Mouse (Mus musculus) left cerebral cortex, postnatal 36 days (tissue): ENCODE results near the gene Bmp7. TPM values are rescaled to one million over a fixed set of nuclear protein-coding genes. Genes with fewer than 3 reads are reported as not detected.

Experiments used
- DNase-seq, 2 experiments: peaks; one replicate each; pipeline ENCODE4 v3.0.0; 2021 to 2022; ENCODE audit warnings: low spot score in 2 of 2, mixed read lengths in 1 of 2
- intact Hi-C: fragments of 180-260 bp; cut with DNase I; formaldehyde crosslinking; loops from one replicate; pipeline ENCODE4 v1.15.1; 2025
- total RNA-seq, 2 experiments: library from RNA; stranded (reverse); gene quantifications; 2 replicates each; pipeline ENCODE4 v1.2.3; 2021

Gene Bmp7
- total RNA-seq, 2 experiments from 2014 or later: 9.4 to 12.7 TPM

GRCm38 (mm10) chr2:172862424-172862823 is 77.7 kb downstream of the Bmp7 start:
- no peak for DNase-seq
- intact Hi-C loops: no loop called here

GRCm38 (mm10) chr2:172861590-172861989 is 78.5 kb downstream of the Bmp7 start:
- DNase-seq: peak; percentile 21 to 35
- intact Hi-C loops: no loop called here

GRCm38 (mm10) chr2:172860593-172860992 is 79.5 kb downstream of the Bmp7 start:
- intact Hi-C loops: no loop called here
- no peak for DNase-seq

- intact Hi-C loops: no loop called here
Observed at GRCm38 (mm10) chr2:172860104-172860503, 80.0 kb downstream of the Bmp7 start.

GRCm38 (mm10) chr2:172857048-172857447 is 83.1 kb downstream of the Bmp7 start:
- intact Hi-C loops: no loop called here
- DNase-seq: no peak

More at GRCm38 (mm10) chr2:172860104-172860503, 80.0 kb downstream of the Bmp7 start:
- DNase-seq: no peak

GRCm38 (mm10) chr2:172856549-172856948 is 83.6 kb downstream of the Bmp7 start:
- intact Hi-C loops: no loop called here
- DNase-seq: no peak

GRCm38 (mm10) chr2:172854136-172854535 is 86.0 kb downstream of the Bmp7 start:
- intact Hi-C loops: no loop called here
- DNase-seq: no peak

GRCm38 (mm10) chr2:172851773-172852172 is 88.3 kb downstream of the Bmp7 start:
- intact Hi-C loops: no loop called here

GRCm38 (mm10) chr2:172848193-172848592 is 91.9 kb downstream of the Bmp7 start:
- DNase-seq: no peak
- intact Hi-C loops: no loop called here

More at GRCm38 (mm10) chr2:172851773-172852172, 88.3 kb downstream of the Bmp7 start:
- DNase-seq: no peak

- no peak for DNase-seq
- intact Hi-C loops: no loop called here
Observed at GRCm38 (mm10) chr2:172846311-172846575, 93.9 kb downstream of the Bmp7 start.

- intact Hi-C loops: no loop called here
- no peak for DNase-seq
Observed at GRCm38 (mm10) chr2:172845536-172846310, 94.4 kb downstream of the Bmp7 start.

- intact Hi-C loops: no loop called here
- DNase-seq: no peak
Observed at GRCm38 (mm10) chr2:172843903-172844302, 96.2 kb downstream of the Bmp7 start.

GRCm38 (mm10) chr2:172842306-172842705 is 97.8 kb downstream of the Bmp7 start:
- intact Hi-C loops: no loop called here
- no peak for DNase-seq

GRCm38 (mm10) chr2:172840905-172841750 is 99.0 kb downstream of the Bmp7 start:
- no peak for DNase-seq
- intact Hi-C loops: no loop called here

- intact Hi-C loops: no loop called here
Observed at GRCm38 (mm10) chr2:172839317-172839980, 100.7 kb downstream of the Bmp7 start.

GRCm38 (mm10) chr2:172836516-172836915 is 103.6 kb downstream of the Bmp7 start:
- DNase-seq: no peak
- intact Hi-C loops: no loop called here

More at GRCm38 (mm10) chr2:172839317-172839980, 100.7 kb downstream of the Bmp7 start:
- DNase-seq: no peak

GRCm38 (mm10) chr2:172833196-172833595 is 106.9 kb downstream of the Bmp7 start:
- DNase-seq: no peak
- intact Hi-C loops: loop anchor here (5.0 kb wide), 1 partner anchor 254 kb away; no protein-coding TSS in a partner anchor

- intact Hi-C loops: loop anchor here (1.0 to 5.0 kb wide), 2 partner anchors 165 to 256 kb away; no protein-coding TSS in a partner anchor
- DNase-seq: peak; percentile 35 to 59
Observed at GRCm38 (mm10) chr2:172831762-172832161, 108.4 kb downstream of the Bmp7 start.

GRCm38 (mm10) chr2:172831133-172831532 is 109.0 kb downstream of the Bmp7 start:
- intact Hi-C loops: loop anchor here (1.0 to 5.0 kb wide), 2 partner anchors 165 to 256 kb away; no protein-coding TSS in a partner anchor
- peak; percentile 79 to 83 for DNase-seq

GRCm38 (mm10) chr2:172828229-172828628 is 111.9 kb downstream of the Bmp7 start:
- intact Hi-C loops: loop anchor here (10.0 kb wide), 1 partner anchor 53 kb away; no protein-coding TSS in a partner anchor
- DNase-seq: no peak
